Mouse (Mus musculus): Measurements from ENCODE around the gene Trp53tg5. TPM values are rescaled to one million over a fixed set of nuclear protein-coding genes. Genes with fewer than 3 reads are reported as not detected.

Gene Trp53tg5
- polyA plus RNA-seq, 1 experiment from 2014 or later: not detected

GRCm38 (mm10) chr2:164448921-164449320 is 24.6 kb downstream of the Trp53tg5 start:
- Histone ChIP-seq H3K9me3 (ENCODE audit: control insufficient read depth, low read length) (no peaks in the 10 kb centered on the region), H3K27me3 (ENCODE audit: control insufficient read depth, insufficient read depth, low read length) (no peaks in the 10 kb centered on the region), H3K4me2 (replicated peaks; ENCODE audit: low read depth, low read length) (no peak overlapping the region), H3K4me3 (ENCODE audit: low read length) (no peak overlapping the region), H3K27ac (ENCODE audit: low read depth, low read length) (no peak overlapping the region), H3K4me1 (ENCODE audit: control insufficient read depth, insufficient read depth, low read length) (peaks cover 1% of the 10 kb centered on the region; the same call in 1 of the 2 replicates), H3K36me3 (ENCODE audit: control insufficient read depth, insufficient read depth, low read length) (no peaks in the 10 kb centered on the region), H3K9ac (ENCODE audit: low read depth, low read length) (no peak overlapping the region)
- 84% methylated on average over 5 of the region's 5 CpGs for WGBS
- no peak for ATAC-seq (ENCODE audit: low FRiP score, low TSS enrichment)

GRCm38 (mm10) chr2:164448140-164448539 is 25.4 kb downstream of the Trp53tg5 start:
- Histone ChIP-seq H3K27me3 (ENCODE audit: control insufficient read depth, insufficient read depth, low read length) (no peaks in the 10 kb centered on the region), H3K9me3 (ENCODE audit: control insufficient read depth, low read length) (no peaks in the 10 kb centered on the region), H3K4me3 (ENCODE audit: low read length) (no peak overlapping the region), H3K36me3 (ENCODE audit: control insufficient read depth, insufficient read depth, low read length) (no peaks in the 10 kb centered on the region), H3K9ac (ENCODE audit: low read depth, low read length) (no peak overlapping the region), H3K27ac (ENCODE audit: low read depth, low read length) (no peak overlapping the region), H3K4me2 (replicated peaks; ENCODE audit: low read depth, low read length) (no peak overlapping the region), H3K4me1 (ENCODE audit: control insufficient read depth, insufficient read depth, low read length) (no peaks in the 10 kb centered on the region)
- WGBS: 88% methylated on average over 1 of the region's 1 CpGs
- no peak for ATAC-seq (ENCODE audit: low FRiP score, low TSS enrichment)

GRCm38 (mm10) chr2:164446086-164446469 is 27.4 kb downstream of the Trp53tg5 start:
- H3K27ac ChIP-seq (ENCODE audit: low read depth, low read length): no peak overlapping the region
- no peaks in the 10 kb centered on the region for H3K36me3 ChIP-seq (ENCODE audit: control insufficient read depth, insufficient read depth, low read length)
- H3K4me1 ChIP-seq (ENCODE audit: control insufficient read depth, insufficient read depth, low read length): peaks cover 6% of the 10 kb centered on the region
- WGBS: 85% methylated on average over 3 of the region's 3 CpGs
- no peaks in the 10 kb centered on the region for H3K27me3 ChIP-seq (ENCODE audit: control insufficient read depth, insufficient read depth, low read length)
- no peak overlapping the region for H3K4me2 ChIP-seq (replicated peaks; ENCODE audit: low read depth, low read length)
- H3K9ac ChIP-seq (ENCODE audit: low read depth, low read length): no peak overlapping the region
- H3K9me3 ChIP-seq (ENCODE audit: control insufficient read depth, low read length): no peaks in the 10 kb centered on the region
- no peak overlapping the region for H3K4me3 ChIP-seq (ENCODE audit: low read length)
- ATAC-seq (ENCODE audit: low FRiP score, low TSS enrichment): no peak

GRCm38 (mm10) chr2:164445399-164446085 is 28.0 kb downstream of the Trp53tg5 start:
- H3K27me3 ChIP-seq (ENCODE audit: control insufficient read depth, insufficient read depth, low read length): no peaks in the 10 kb centered on the region
- ATAC-seq (ENCODE audit: low FRiP score, low TSS enrichment): no peak
- WGBS: 87% methylated on average over 3 of the region's 3 CpGs
- no peaks in the 10 kb centered on the region for H3K9me3 ChIP-seq (ENCODE audit: control insufficient read depth, low read length)
- H3K36me3 ChIP-seq (ENCODE audit: control insufficient read depth, insufficient read depth, low read length): no peaks in the 10 kb centered on the region
- peaks cover 8% of the 10 kb centered on the region for H3K4me1 ChIP-seq (ENCODE audit: control insufficient read depth, insufficient read depth, low read length)
- no peak overlapping the region for H3K27ac ChIP-seq (ENCODE audit: low read depth, low read length)
- H3K4me3 ChIP-seq (ENCODE audit: low read length): no peak overlapping the region
- no peak overlapping the region for H3K9ac ChIP-seq (ENCODE audit: low read depth, low read length)
- no peak overlapping the region for H3K4me2 ChIP-seq (replicated peaks; ENCODE audit: low read depth, low read length)

GRCm38 (mm10) chr2:164444701-164445100 is 28.8 kb downstream of the Trp53tg5 start:
- no peak for ATAC-seq (ENCODE audit: low FRiP score, low TSS enrichment)
- Histone ChIP-seq H3K27ac (ENCODE audit: low read depth, low read length) (no peak overlapping the region), H3K4me1 (ENCODE audit: control insufficient read depth, insufficient read depth, low read length) (peaks cover 8% of the 10 kb centered on the region), H3K9me3 (ENCODE audit: control insufficient read depth, low read length) (no peaks in the 10 kb centered on the region), H3K4me3 (ENCODE audit: low read length) (no peak overlapping the region), H3K27me3 (ENCODE audit: control insufficient read depth, insufficient read depth, low read length) (no peaks in the 10 kb centered on the region), H3K4me2 (replicated peaks; ENCODE audit: low read depth, low read length) (no peak overlapping the region), H3K36me3 (ENCODE audit: control insufficient read depth, insufficient read depth, low read length) (no peaks in the 10 kb centered on the region), H3K9ac (ENCODE audit: low read depth, low read length) (no peak overlapping the region)
- WGBS: 86% methylated on average over 2 of the region's 2 CpGs

- Histone ChIP-seq H3K27ac (ENCODE audit: low read depth, low read length) (peak within 1 kb of the TSS; percentile 67), H3K27me3 (ENCODE audit: control insufficient read depth, insufficient read depth, low read length) (no peaks in the 10 kb centered on the region), H3K9me3 (ENCODE audit: control insufficient read depth, low read length) (no peaks in the 10 kb centered on the region), H3K4me1 (ENCODE audit: control insufficient read depth, insufficient read depth, low read length) (peaks cover 17% of the 10 kb centered on the region), H3K9ac (ENCODE audit: low read depth, low read length) (peak within 1 kb of the TSS; percentile 64), H3K36me3 (ENCODE audit: control insufficient read depth, insufficient read depth, low read length) (no peaks in the 10 kb centered on the region), H3K4me2 (replicated peaks; ENCODE audit: low read depth, low read length) (peak within 1 kb of the TSS; percentile 64), H3K4me3 (ENCODE audit: low read length) (peak within 1 kb of the TSS; percentile 78)
- WGBS: 7% methylated on average over 18 of the region's 18 CpGs
- no peak for ATAC-seq (ENCODE audit: low FRiP score, low TSS enrichment)
Observed at GRCm38 (mm10) chr2:164443460-164444000, 30.0 kb downstream of the Trp53tg5 start, which contains the start of gene Sdc4. Gene Sdc4, minus strand, starts transcription at chr2:164443887.

- under 1% methylated on average over 26 of the region's 26 CpGs for WGBS
Observed at GRCm38 (mm10) chr2:164443051-164443437, 30.5 kb downstream of the Trp53tg5 start.

GRCm38 (mm10) chr2:164442315-164443050 is 31.0 kb downstream of the Trp53tg5 start:
- Histone ChIP-seq H3K36me3 (ENCODE audit: control insufficient read depth, insufficient read depth, low read length) (no peaks in the 10 kb centered on the region), H3K27ac (ENCODE audit: low read depth, low read length) (peak overlapping the region; percentile 67), H3K9ac (ENCODE audit: low read depth, low read length) (peak overlapping the region; percentile 64), H3K4me3 (ENCODE audit: low read length) (peak overlapping the region; percentile 78), H3K9me3 (ENCODE audit: control insufficient read depth, low read length) (no peaks in the 10 kb centered on the region), H3K4me1 (ENCODE audit: control insufficient read depth, insufficient read depth, low read length) (peaks cover 27% of the 10 kb centered on the region), H3K27me3 (ENCODE audit: control insufficient read depth, insufficient read depth, low read length) (no peaks in the 10 kb centered on the region), H3K4me2 (replicated peaks; ENCODE audit: low read depth, low read length) (peak overlapping the region; percentile 64)
- peak; percentile 39; the same call in 1 of the 2 replicates for ATAC-seq (ENCODE audit: low FRiP score, low TSS enrichment)
- WGBS: 3% methylated on average over 29 of the region's 29 CpGs

More at GRCm38 (mm10) chr2:164443051-164443437, 30.5 kb downstream of the Trp53tg5 start:
- Histone ChIP-seq H3K9ac (ENCODE audit: low read depth, low read length) (peak overlapping the region; percentile 64), H3K4me3 (ENCODE audit: low read length) (peak overlapping the region; percentile 78), H3K4me1 (ENCODE audit: control insufficient read depth, insufficient read depth, low read length) (peaks cover 22% of the 10 kb centered on the region), H3K36me3 (ENCODE audit: control insufficient read depth, insufficient read depth, low read length) (no peaks in the 10 kb centered on the region), H3K9me3 (ENCODE audit: control insufficient read depth, low read length) (no peaks in the 10 kb centered on the region), H3K27ac (ENCODE audit: low read depth, low read length) (peak overlapping the region; percentile 67), H3K27me3 (ENCODE audit: control insufficient read depth, insufficient read depth, low read length) (no peaks in the 10 kb centered on the region), H3K4me2 (replicated peaks; ENCODE audit: low read depth, low read length) (peak overlapping the region; percentile 64)
- ATAC-seq (ENCODE audit: low FRiP score, low TSS enrichment): peak; percentile 95

GRCm38 (mm10) chr2:164441731-164442130 is 31.8 kb downstream of the Trp53tg5 start:
- H3K4me1 ChIP-seq (ENCODE audit: control insufficient read depth, insufficient read depth, low read length): peaks cover 33% of the 10 kb centered on the region
- H3K9ac ChIP-seq (ENCODE audit: low read depth, low read length): peak overlapping the region; percentile 64; the same call in 1 of the 2 replicates
- H3K4me2 ChIP-seq (replicated peaks; ENCODE audit: low read depth, low read length): peak overlapping the region; percentile 64
- 23% methylated on average over 7 of the region's 7 CpGs for WGBS
- no peak for ATAC-seq (ENCODE audit: low FRiP score, low TSS enrichment)
- H3K27ac ChIP-seq (ENCODE audit: low read depth, low read length): no peak overlapping the region
- H3K36me3 ChIP-seq (ENCODE audit: control insufficient read depth, insufficient read depth, low read length): no peaks in the 10 kb centered on the region
- H3K27me3 ChIP-seq (ENCODE audit: control insufficient read depth, insufficient read depth, low read length): no peaks in the 10 kb centered on the region
- H3K9me3 ChIP-seq (ENCODE audit: control insufficient read depth, low read length): no peaks in the 10 kb centered on the region
- H3K4me3 ChIP-seq (ENCODE audit: low read length): peak overlapping the region; percentile 78
